ENCODE assay signal across 16 mouse cellular contexts in the genomic region with DNA sequence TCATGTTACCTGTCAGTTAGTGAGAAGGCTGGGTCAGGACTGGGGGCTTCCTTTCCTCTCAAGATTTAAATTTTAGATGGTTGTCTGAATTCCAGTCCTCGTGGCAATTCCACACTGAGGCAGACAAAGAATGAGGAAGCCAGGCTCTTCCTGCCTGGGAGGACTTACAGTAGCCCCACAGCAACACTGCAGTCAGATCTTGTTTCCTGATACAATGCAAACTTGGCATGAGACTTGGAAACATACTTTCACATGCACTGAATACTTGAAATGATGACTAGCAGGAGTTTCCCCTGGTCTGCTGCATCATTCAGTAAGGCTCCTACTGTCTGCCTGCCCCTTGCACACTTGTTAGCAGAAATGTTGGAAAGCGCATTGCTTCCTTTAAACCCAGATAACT.
DNase-seq lines count a peak whose midpoint lies in the region; ATAC-seq and TF ChIP-seq lines count a peak whose summit lies in the region.
"Had no signal": no experiment of that assay in that cellular context is flagged by ENCODE, and none has a peak within 500 bp of the region (broad histone marks: within the 10 kb centered on the region; RNA-seq: fewer than 3 reads in every experiment).

No protein-coding gene starts in this region.

- ATAC-seq in heart, postnatal 0 days (ENCODE audit: insufficient read depth, low read depth) = no peak
- ATAC-seq in liver, embryonic 13.5 days (ENCODE audit: low read depth) = no peak
- ATAC-seq: forebrain, embryonic 14.5 days; hindbrain, embryonic 16.5 days; liver, postnatal 0 days; midbrain, embryonic 13.5 days had no signal

- no peak for DNase-seq in heart, postnatal 0 days (ENCODE audit: low spot score)
- DNase-seq in heart, adult 18-20 months = no peak
- no peak for DNase-seq in liver, embryonic 13.5 days
- DNase-seq in liver (no peak), 416B (ENCODE audit: low read depth) (peak; percentile 73)
- no peak for DNase-seq in yolk sac, embryonic 10.5 days (ENCODE audit: low spot score)
- DNase-seq: adrenal gland, postnatal 14 days; cerebellum, adult 9-10 months; embryo, embryonic 11 days; liver, postnatal 0 days had no signal

- no peaks in the 10 kb centered on the region for H3K9me3 ChIP-seq in heart, postnatal 0 days (replicated peaks; ENCODE audit: control insufficient read depth, low read length)
- H3K9me3 ChIP-seq in liver, embryonic 13.5 days (replicated peaks) = no peaks in the 10 kb centered on the region
- H3K9me3 ChIP-seq: midbrain, embryonic 13.5 days had no signal

- H3K4me3 ChIP-seq in heart, postnatal 0 days (ENCODE audit: low read depth, low read length) = no peak overlapping the region
- no peak overlapping the region for H3K4me3 ChIP-seq in liver, embryonic 13.5 days (replicated peaks)
- H3K4me3 ChIP-seq in bone marrow macrophage, adult 2 months (ENCODE audit: insufficient read depth, low read length) = peak overlapping the region; percentile 41
- H3K4me3 ChIP-seq: midbrain, embryonic 13.5 days; myocyte had no signal

- TF ChIP-seq POLR2A in bone marrow macrophage, adult 2 months (IDR thresholded peaks at IDR 0.05; ENCODE audit: borderline replicate concordance, low read depth, low read length) = no peak

- no peak overlapping the region for H3K4me2 ChIP-seq in heart, postnatal 0 days (ENCODE audit: low read depth, low read length)
- no peak overlapping the region for H3K4me2 ChIP-seq in liver, embryonic 13.5 days
- H3K4me2 ChIP-seq: midbrain, embryonic 13.5 days had no signal

- H3K9ac ChIP-seq in heart, postnatal 0 days (replicated peaks; ENCODE audit: low read depth, low read length) = no peak overlapping the region
- no peak overlapping the region for H3K9ac ChIP-seq in liver, embryonic 13.5 days
- H3K9ac ChIP-seq: liver, postnatal 0 days; midbrain, embryonic 13.5 days had no signal

- H3K27me3 ChIP-seq in heart, postnatal 0 days (ENCODE audit: control insufficient read depth, insufficient read depth, low read length) = no peaks in the 10 kb centered on the region
- peaks cover 32% of the 10 kb centered on the region for H3K27me3 ChIP-seq in liver, embryonic 13.5 days
- H3K27me3 ChIP-seq: CH12.LX; midbrain, embryonic 13.5 days had no signal

- no peaks in the 10 kb centered on the region for H3K4me1 ChIP-seq in heart, postnatal 0 days (ENCODE audit: control insufficient read depth, insufficient read depth)
- H3K4me1 ChIP-seq in liver, embryonic 13.5 days (replicated peaks) = peaks cover 48% of the 10 kb centered on the region
- peaks cover 43% of the 10 kb centered on the region for H3K4me1 ChIP-seq in bone marrow macrophage, adult 2 months (ENCODE audit: control insufficient read depth, insufficient read depth, low read length)

- TF ChIP-seq EP300 in heart, postnatal 0 days (IDR thresholded peaks at IDR 0.05; ENCODE audit: low read depth) = no peak

- peaks cover 4% of the 10 kb centered on the region; the same call in 1 of the 2 replicates for H3K36me3 ChIP-seq in heart, postnatal 0 days (replicated peaks; ENCODE audit: control insufficient read depth, insufficient read depth, low read length)
- no peaks in the 10 kb centered on the region for H3K36me3 ChIP-seq in liver, embryonic 13.5 days
- H3K36me3 ChIP-seq: midbrain, embryonic 13.5 days had no signal

- peak overlapping the region; percentile 13 for H3K27ac ChIP-seq in heart, postnatal 0 days (ENCODE audit: low read depth)
- H3K27ac ChIP-seq in liver, embryonic 13.5 days = 0 out of 2 replicates have a peak overlapping the region, but pooled peaks have one; percentile 5
- H3K27ac ChIP-seq in bone marrow macrophage, adult 2 months (ENCODE audit: insufficient read depth, low read depth, low read length) = peak overlapping the region; percentile 85
- H3K27ac ChIP-seq: midbrain, embryonic 13.5 days had no signal

- WGBS in heart, postnatal 0 days = 41% methylated on average over 2 of the region's 2 CpGs
- 44% methylated on average over 2 of the region's 2 CpGs for WGBS in liver, embryonic 13.5 days (ENCODE audit: insufficient replicate concordance)

- no peak for TF ChIP-seq CTCF in heart, postnatal 0 days (IDR thresholded peaks at IDR 0.05; ENCODE audit: low read depth)
- TF ChIP-seq CTCF in bone marrow macrophage, adult 2 months (IDR thresholded peaks at IDR 0.05; ENCODE audit: low read depth, low read length) = no peak

Comparison
In these comparisons a context has a peak if more than half of its experiments do, and no peak if none do; other contexts are left out.
1. H3K27ac ChIP-seq: peak in every context shown above with its lines; median percentile 85 in bone marrow macrophage, adult 2 months; 13 in heart, postnatal 0 days; 5 in liver, embryonic 13.5 days.